Mouse (Mus musculus): ENCODE measurements around the gene Manbal.
"Not testable (repeated sequence)": the region's sequence is repeated elsewhere in the genome, so short reads cannot be mapped to it uniquely, and the experiment has no call there.

Manbal gene

DNA sequence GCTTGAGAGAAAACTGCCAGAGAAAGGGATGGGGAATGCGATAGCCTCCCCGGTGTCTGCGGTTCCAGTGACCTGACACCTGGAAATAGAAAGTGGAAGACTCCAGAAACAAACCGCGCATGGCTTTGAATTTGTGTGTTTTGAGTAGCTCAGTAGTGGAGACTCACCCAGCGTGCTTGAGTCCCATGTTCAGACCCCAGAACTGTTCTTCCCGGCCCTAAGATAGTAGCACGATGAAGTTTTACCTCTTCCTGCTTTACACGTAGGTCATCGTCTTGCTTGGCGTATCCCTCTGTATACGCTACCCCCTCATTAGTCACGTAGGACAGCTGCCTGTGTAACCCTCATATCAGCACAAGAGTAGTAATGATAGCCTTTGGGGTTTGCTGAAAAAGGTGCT, 597 bp downstream of the Manbal start:
- DNase-seq: no peak

DNA sequence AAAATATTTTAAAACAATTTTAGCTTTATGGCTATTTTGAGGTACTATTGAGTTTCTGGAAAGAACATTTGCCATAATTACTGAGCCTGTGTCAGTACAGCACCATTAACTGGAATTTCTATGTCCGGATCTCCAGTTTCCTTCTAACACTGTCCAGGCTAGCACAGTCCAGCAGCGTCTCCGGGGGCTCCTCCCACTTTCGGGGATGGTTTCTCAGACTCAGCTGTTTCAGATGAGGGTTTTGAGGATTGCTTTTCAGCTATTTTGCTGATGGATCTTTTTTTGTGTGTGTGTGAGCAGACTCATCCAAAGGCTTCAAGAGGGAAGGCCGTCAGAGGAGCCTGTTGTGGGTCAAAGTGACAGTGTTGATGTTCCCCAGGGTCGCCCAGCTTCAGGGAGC, 4.3 kb downstream of the Manbal start:
- no peak for DNase-seq

DNA sequence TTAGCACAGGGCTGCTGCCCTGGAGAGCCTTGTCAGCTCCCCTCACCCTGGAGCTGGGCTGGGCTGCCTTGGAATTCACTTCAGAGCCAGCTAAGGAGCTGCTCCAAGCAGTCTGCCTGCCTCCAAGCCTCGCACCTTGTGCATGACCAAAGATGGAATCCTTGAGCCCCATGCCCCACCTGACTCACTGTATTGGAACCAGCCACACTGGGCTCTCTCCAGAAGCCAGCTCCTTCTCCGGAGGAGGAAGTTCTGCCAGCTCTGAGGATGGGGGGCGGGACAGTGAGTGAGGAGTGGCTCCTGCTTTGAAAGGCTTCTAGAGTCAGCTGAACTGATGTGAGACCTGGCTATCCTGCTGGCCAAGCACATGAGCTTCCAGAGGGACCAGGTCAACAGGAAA, 6.3 kb downstream of the Manbal start:
- DNase-seq: no peak

DNA sequence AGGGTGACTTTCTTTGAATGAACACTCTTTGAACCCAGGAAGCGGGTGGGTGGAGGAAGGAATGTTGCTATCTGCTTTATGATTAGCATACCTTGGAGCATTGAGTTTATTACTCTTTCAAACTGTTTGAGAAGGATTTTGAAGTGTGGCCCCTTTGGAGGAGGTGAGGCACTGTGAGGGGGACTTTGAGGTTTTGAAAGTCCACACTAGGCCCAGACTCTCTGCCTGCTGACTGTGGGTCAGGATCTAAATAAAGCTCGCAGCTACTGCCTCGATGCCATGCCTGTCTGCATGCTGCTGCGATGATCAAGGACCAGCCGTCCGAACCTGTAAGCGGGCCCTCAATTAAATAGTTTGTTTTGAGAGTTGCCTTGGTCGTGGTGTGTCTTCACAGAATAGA, 7.7 kb downstream of the Manbal start:
- DNase-seq: no peak

DNA sequence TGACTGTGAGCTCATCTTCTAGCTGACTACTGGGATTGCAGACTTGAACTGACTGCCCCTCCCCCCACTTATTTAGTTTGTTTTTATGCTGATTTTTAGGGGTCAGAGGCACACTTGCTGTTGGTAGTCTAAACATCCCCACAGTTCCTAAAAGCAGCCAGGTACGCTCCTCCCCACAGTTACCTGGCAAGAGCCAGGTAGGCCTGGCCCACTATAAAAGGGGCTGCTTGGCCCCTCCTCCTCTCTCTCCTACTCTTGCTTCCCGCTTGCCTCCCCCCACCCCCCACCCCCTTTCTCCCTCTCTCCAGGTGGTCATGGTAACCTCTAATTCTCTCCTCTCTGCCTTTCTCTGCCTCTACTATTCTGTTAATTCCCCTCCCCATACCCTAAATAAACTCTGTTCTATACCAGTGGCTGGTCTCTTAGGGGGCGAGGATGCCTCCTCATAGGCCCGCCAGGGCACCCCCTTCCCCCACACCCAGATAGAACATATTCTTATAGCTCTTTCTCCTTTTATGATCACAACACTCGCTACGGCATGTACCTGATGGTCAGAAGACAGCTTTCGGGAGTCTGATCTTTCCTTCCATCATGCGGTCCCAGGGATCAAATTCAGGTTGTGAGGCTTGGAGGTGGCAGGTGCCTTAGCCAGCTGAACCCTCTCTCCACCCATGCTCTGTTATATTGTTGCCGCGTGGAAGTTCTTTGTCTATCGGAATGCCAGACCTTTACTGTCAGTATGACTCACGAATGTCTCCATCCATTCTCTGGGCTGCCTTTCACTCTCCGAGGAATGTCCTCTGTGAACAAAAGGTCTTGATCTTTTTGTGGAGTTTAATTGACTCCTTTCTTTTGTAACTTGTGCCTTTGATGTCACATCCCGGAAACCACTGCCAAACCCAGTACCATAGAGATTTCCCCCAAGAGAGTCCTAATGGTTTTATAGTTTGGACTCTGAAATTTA, 8.7 kb downstream of the Manbal start:
- no peak for DNase-seq

DNA sequence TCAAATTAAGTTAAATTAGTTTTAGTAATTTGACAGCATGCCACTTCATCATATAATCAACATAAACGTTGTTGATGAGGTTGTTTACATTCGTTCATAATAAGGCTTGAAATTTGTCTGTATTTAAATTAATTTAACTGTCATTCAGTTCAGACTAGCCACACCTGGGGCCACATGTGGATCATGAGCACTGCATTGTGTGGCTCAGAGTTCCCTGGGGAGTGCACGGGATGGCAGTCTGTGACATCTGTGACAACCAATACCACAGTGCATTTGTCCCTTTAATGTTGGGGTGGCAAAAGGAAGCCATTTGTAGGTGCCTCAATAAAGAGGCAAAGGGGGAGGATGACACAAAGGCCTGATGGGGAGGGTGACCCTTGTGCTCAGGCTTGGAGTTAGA, 9.6 kb downstream of the Manbal start:
- no peak for DNase-seq

DNA sequence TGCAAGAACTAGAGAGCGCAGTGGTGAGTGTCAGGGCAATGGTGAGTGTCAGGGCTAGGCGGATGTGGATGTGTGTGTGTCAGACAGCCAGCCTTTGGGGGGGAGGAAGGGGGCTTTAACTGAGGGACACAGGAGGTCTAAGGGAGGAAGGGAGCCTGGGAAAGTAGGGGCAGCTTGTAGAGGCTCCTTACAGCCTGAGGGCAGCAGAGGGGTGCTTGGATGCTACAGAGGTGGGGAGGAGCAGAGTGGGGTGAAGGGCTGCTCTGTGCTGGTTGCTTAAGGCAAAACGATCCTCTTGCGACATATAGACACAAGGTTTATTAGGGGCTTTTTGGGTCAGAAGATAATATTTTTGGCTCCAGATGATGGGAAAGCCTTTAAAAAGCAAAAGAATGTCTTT, 17.4 kb downstream of the Manbal start:
- DNase-seq: no peak

DNA sequence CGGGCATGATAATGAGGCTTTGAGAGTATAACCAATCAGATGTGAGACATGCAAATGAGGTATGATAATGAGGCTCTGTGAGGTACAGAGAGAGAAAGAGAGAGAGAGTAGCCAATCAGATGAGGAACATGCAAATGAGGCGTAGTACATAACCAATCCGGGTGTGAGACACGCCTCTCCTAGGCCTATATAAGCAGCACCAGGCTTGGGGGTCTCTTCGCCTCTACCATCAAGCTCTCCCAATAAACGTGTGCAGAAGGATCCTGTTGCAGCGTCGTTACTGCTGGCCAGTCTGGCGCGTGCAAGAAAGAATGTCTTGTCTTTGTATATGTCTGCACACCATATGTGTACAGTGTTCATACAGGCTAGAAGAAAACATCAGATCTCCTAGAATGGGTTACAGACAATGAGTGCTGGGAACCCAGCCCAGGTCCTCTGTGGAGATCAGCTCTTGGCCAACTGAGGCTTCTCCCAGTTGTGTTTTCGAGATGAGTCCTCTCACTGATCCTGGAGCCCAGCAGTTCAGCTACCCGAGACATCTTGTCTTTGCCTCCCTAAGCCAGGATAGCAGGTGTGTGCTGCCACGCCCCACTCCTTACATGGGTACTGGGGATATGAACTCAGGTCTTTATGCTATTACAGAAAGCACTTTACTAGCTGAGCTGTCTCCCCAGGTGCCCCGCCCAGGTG, 21.7 kb downstream of the Manbal start:
- DNase-seq: not testable (repeated sequence)

DNA sequence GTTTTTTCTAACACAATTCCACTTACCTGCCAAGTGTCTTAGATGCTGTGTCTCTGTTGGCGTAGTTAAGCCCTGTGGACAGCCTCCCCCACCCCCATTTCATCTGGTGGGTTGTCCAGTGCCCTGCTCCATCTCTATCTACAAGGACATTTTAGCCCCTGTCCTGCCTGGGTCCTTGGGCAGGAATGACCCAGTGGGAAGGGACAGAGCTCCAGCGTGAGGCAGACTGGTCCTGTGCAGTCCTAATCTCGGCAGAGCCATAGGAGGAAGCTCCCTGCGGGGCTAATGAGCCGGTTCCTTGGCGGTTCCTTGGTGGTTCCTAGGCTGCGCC, 22.2 kb downstream of the Manbal start:
- DNase-seq: no peak

DNA sequence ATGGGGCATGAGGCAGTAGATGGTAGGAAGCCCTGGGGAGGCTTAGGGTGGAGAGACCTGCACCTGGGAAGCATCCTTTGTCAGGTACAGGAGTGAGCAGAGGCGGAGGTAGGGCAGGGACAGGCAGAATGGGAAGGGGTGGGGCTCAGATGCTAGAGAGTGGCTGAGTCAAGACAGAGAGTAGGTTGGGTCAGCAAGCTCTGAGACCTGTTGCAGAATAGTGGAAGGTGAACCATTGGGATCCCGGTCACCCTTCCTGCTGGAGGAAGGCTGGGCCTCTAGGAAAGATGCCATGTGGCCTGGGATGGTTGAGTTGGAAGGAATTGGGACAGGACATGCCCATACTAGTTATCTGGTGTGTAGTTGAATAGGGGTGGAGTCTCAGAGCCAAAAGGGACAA, 24.9 kb downstream of the Manbal start:
- DNase-seq: no peak

DNA sequence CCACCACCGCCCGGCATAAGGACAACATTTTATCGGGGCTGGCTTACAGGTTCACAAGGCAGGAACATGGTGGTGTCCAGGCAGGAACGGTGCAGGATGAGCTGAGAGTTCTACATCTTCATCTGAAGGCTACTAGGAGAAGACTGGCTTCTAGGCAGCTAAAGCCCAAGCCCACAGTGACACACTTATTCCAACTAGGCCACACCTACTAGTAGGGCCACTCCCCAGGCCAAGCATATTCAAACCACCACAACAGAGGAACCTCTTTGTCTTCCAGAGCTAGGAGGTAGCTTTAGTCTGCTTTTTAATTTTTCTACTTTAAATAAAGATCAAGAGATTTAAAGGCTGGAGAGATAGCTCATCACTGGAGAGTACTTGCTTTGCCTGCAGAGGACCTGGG, 26.2 kb downstream of the Manbal start:
- no peak for DNase-seq

DNA sequence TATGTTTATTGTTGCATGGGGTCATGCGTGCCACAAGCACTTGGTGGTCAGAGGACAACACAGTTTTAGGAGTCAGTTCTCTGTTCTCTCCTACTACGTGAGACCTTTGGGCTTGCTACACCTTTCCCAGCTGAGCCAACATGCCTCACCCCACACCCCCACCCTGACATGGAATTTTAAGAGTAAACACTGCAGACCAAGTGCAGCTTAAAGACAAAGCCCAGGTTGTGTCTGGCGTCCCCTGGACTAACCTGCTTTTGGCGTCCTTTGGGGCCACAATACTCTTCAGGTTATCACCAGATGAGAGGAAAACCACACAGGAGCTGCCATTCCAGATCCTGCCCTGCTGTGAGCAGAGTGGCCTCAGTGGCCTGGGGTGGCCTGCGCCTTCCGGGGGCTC, 27.5 kb downstream of the Manbal start:
- no peak for DNase-seq

DNA sequence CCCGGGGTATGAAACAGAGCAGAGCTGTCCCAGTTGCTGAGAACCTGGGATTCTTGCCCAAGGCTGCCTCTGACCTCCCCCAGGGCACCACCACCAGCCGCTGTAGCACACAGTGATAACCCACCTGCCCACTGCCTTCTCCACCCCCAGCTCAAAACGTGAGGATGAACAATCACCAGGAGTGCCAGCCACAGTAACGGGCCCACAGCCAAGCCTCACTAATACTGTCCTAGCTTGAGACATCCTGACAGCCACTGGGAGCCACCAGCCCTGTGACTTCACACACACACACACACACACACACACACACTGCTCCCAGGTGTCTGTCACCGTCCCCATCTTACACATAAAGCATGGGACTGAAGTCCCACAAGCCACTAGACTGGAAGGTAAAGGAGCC, 28.0 kb downstream of the Manbal start:
- DNase-seq: no peak

DNA sequence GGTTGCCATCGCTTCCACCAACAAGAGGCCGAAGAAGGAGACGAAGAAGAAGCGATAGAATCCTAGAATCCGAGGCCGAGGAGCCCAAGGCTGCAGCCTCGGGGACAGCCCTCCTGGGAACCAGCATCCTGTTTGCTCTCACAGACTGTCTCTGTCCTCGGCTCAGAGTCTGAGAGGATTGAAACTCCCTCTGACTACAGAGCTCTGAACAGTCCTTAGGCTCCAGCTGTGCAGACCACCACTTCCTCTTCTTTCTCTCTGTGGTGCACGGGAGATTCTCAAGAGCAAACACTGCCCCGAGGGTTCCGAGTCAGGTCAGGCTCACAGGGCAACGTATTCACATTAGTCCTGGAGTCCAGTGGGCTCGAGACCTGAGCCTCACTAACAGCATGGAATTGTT, 28.6 kb downstream of the Manbal start:
- peak; percentile 20 to 33 for DNase-seq

DNA sequence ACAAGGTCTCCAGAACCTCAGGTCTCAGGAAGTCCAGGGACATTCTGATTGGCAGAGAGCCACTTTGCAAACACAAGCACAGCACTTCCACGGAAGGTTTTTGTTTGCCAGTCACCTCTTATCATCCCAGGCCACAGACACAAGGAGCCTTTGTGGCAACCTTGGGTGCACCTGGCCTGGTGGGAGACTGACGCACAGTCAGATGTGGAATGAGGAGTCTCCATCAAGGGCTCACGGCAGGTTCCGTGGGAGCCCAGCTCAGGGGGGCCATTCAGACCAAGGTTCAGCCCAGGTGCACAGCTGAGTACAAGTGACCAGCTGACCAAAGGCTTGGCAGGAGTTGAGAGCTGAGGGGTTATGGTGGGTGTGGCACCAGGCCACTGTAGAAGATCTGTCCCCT, 30.0 kb downstream of the Manbal start:
- no peak for DNase-seq

DNA sequence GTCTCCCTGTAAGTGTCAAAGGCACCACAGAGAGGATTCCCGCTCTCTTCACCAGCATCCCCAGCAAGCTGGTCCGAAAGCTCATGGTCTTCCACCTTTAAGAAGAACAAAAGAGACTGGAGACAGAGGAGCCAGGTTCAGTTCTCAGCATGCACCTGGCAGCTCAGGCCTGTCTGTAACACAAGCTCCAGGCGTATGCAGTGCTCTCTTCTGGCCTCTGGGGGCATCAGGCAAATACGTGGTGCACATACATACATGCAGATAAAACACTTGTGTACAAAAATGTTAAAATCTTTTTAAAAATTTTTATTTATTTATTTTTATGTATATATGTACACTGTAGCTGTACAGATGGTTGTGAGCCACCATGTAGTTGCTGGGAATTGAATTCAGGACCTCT, 31.1 kb downstream of the Manbal start:
- DNase-seq: no peak

DNA sequence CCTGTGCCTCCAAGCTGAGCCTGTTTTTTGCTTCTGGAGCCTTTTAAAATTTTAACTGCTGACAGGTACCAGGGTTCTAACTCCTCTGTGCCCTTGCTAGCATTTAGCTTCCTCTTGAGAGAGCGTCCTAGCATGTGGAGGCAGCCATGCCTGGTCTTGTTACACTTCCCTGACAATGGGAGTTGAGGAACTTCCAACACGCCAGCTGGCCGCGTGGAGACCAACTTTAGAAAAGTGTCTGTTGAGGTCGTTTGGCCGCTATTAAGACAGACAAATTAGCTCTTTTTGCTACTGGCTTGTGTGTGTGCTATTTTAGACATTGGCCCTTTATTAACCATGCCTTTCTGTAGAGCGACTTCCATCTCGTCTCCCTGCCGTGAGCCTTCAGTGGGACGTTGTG, 32.4 kb downstream of the Manbal start:
- no peak for DNase-seq

DNA sequence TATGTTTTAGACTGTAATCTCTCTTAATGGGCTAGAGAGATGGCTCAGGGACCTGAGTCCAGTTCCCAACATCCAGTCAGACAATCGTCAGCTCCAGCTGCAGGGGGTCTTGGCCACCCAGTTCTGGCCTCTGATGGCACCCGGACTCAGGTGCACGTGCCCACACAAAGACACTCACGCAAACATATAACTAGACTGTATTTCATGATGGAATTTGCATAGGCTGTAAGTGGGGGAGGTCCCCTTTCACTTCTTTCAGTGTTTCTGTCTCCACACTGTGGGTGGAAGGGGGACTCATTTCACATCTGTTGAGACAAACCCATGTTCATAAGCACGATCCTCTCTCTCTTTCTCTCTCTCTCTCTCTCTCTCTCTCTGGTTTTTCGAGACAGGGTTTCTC, 33.1 kb downstream of the Manbal start:
- no peak for DNase-seq

DNA sequence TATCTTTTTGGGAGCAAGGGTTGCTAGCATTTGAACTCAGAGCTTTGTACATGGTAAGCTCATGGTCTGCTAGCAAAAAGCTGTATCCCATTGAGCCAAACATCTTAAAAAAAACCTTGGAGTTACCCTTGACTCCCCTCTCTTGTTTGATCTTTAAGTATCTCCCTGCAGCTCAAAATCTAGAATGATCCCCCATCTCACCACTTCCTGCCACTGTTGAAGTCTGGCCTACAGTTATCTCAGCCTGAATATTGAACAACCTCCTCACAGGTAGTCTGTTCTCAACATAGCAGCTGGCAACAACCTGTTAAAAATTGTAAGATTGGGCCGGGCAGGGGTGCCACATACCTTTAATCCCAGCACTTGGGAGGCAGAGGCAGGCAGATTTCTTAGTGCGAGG, 33.9 kb downstream of the Manbal start:
- no peak for DNase-seq

DNA sequence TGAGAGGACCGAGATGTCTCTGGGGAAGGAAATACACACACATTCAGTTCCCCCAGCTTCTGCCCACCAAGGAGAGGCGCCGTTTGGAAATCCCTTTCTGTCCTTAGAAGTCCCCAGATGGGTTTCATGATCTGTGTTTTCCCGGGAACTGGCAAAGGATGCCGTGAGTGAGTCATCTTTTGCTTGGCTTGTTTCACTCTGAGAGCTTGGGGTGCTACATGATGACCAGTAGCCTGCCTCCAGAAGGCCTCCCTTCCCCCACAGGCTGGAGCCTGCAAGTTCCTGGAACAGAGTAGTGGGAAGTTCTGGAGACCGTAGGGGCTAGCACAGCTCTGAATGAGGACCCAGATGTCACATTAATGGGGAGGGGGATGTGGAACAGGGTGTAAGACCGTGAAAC, 40.2 kb downstream of the Manbal start:
- DNase-seq: no peak

DNA sequence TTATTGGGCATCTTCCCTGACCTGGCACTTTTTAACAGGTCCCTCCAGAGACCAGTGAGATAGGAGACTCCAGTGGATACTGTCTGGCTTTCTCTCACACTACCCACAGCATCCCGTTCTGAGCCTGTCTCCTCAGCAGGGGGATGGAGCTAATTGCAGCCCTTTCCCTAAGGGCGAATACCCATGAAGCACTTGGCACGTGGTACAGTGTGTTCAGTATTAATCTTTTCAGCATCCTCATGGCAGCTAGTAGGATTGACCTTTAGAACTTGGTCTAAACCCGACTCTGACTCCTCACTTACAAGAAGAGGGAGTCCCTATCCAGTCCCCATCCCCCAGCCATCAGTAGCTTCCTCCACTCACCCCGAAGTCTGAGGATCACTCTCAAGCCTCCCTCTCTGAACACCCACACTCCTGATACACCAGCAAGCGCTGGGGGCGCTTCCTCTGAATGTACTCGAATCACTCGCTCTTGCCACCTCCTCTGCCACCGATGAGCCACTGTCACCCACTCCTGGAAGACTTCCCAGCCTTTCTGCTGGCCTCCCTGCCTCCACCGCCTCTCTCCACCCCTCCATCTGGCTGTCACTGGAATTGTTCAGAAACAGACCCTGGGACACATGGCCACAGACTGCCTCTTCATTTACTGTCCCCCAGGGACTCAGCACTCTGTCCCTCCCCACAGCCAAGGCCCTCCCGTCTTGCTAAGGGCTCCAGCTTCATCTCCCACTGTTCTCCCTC, 42.6 kb downstream of the Manbal start:
- no peak for DNase-seq

DNA sequence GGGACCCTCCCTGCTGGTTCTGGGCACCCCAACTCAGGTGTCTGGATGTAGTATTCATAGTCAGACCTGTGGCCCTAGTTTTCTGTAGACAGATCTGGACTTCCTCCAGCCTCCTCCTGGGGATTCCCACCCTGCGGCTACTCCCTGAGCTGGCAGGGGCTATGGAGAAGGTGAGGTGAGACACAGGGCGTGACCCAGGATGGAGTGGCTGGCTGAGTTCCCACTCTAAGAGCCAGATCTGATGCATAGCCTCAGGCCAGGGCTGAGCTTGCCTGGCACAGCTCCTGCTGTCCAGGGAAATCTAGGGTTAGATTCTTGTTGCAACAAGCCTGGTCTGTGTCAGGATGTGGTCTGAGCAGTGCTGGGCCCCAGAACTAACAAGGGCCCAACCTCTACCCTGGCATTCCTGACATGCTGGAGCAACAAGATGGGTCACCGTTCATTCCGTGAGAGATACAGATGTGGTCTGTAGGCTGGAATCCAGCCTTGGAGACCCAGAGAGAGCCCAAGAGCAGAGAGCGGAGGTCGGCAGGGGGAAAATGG, 43.8 kb downstream of the Manbal start:
- no peak for DNase-seq

DNA sequence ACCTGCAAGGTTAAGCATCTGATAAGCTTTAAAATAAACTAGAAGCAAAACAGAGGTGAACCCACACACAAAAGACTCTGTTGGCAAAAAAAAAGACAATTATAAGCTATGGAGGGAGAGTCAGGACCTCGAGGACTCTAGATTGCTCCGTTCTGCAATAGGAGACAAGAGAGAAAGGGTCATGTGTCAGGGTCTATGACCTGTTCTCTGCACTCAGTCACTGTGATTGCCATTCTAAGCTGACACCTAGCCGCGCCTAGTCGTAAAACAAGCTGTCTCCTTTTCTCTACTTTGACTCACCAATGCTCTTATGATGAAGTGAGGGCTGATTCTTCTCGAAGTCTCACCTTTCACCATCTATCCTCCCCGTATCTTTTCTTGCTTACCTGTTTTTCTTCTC, 45.1 kb downstream of the Manbal start:
- no peak for DNase-seq

DNA sequence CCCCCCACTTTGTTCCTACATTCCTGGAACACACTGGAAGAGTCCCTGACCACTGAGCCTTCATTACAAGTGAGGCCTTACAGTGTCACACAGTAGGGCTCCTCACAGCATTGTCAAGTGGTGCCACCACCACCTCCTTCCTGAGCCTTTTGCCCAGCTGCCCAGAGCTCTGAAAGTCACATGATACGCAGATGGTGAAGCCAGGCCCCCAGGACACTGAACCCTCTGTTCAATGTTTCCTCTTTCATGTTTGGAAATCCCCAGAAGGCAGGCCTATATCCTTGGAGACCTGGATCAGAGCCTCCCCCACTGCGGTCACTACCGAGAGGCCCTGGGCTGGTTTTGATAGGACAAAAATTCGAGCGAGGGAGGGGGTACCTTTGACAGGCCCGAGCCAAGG, 49.8 kb downstream of the Manbal start:
- no peak for DNase-seq

Measured in thymus, postnatal 36 days (tissue).